Mouse (Mus musculus) ovary, postnatal 14 days (tissue): Measurements from ENCODE around the gene Zfp831.

Experiments
- DNase-seq: peaks from one replicate; pipeline ENCODE4 v3.0.0; 2022; ENCODE audit warnings: low spot score

The Zfp831 gene

GRCm38 (mm10) chr2:174731939-174732338 is 88.6 kb downstream of the Zfp831 start:
- DNase-seq = no peak

GRCm38 (mm10) chr2:174735270-174735669 is 91.9 kb downstream of the Zfp831 start:
- no peak for DNase-seq

GRCm38 (mm10) chr2:174747182-174747581 is 103.8 kb downstream of the Zfp831 start:
- DNase-seq = no peak

- no peak for DNase-seq
Measured at GRCm38 (mm10) chr2:174748381-174748780, 105.0 kb downstream of the Zfp831 start.

GRCm38 (mm10) chr2:174753197-174753596 is 109.9 kb downstream of the Zfp831 start:
- DNase-seq = no peak

GRCm38 (mm10) chr2:174754231-174754630 is 110.9 kb downstream of the Zfp831 start:
- DNase-seq = no peak

- DNase-seq = no peak
Measured at GRCm38 (mm10) chr2:174759189-174759588, 115.9 kb downstream of the Zfp831 start.
